Mouse (Mus musculus) myocyte (in vitro differentiated cells): ENCODE results near the gene Nol7.

ENCODE experiments used
- MYOG ChIP-seq, 3 experiments: IDR thresholded peaks; one replicate each; pipeline ENCODE4 v1.6.1; 2011; ENCODE audit warnings: control low read depth in 2 of 3, low read depth in 2 of 3, mild to moderate bottlenecking in 2 of 3; ENCODE audit not compliant: insufficient read length in 2 of 3, control insufficient read depth in 1 of 3, insufficient read depth in 1 of 3
- POLR2A ChIP-seq: IDR thresholded peaks from one replicate; pipeline ENCODE4 v1.6.1; 2011; ENCODE audit warnings: low read depth, mild to moderate bottlenecking, control low read depth, moderate library complexity; ENCODE audit not compliant: insufficient read length
- TCF3 ChIP-seq: IDR thresholded peaks from one replicate; pipeline ENCODE4 v1.6.1; 2011; ENCODE audit warnings: low read depth, control low read depth; ENCODE audit not compliant: insufficient read length
- USF1 ChIP-seq: IDR thresholded peaks from one replicate; pipeline ENCODE4 v1.6.1; 2011; ENCODE audit warnings: low read depth, mild to moderate bottlenecking, control low read depth, moderate library complexity

- TF ChIP-seq USF1 (no peak), MYOG (IDR thresholded peaks at IDR 0.05; ENCODE audit: control insufficient read depth in 1 of 3, insufficient read depth in 1 of 3, insufficient read length in 2 of 3, low read depth in 2 of 3) (no peak), TCF3 (no peak), POLR2A (no peak)
Measured at GRCm38 (mm10) chr13:43442551-43442950, 44.4 kb downstream of the Nol7 start.
